In the genomic region with DNA sequence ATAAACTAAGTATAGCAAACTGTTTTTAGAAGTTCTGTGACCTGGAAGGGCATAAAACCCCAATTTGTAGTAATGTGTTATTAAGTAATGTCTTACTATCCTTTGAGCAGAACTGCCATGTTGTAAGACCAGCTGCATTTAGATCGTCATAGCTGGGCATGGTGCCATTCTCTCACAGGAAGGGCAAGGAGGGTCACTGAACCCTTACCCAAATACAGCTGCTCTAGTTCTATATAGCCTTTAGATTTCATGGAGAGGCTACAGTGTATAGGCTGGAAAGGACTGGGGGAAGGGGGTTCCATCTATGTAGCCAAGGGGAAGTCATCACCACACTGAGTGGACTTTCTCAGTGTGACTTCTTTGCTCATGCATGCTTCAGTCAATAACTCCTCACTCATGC, we compare ENCODE assay signal across 25 mouse cellular contexts.
"Had no signal": no experiment of that assay in that cellular context is flagged by ENCODE, and none has a peak within 500 bp of the region (broad histone marks: within the 10 kb centered on the region; RNA-seq: fewer than 3 reads in every experiment).

No protein-coding gene starts in this region.

- DNase-seq: gastrocnemius, postnatal 14 days; gastrocnemius, postnatal 36 days; heart, adult 11 months; heart, adult 2 months; heart, postnatal 14 days; heart, postnatal 36 days; kidney, adult 11 months; kidney, adult 2 months; kidney, adult 9 months; kidney, postnatal 14 days; kidney, postnatal 36 days; layer of hippocampus, adult 9-11 months; layer of hippocampus, postnatal 36 days; left cerebral cortex, postnatal 4 days had no signal

- H3K36me3 ChIP-seq: hindbrain, embryonic 13.5 days; hindbrain, embryonic 15.5 days had no signal

- H3K27ac ChIP-seq: heart, adult 2 months; heart, embryonic 13.5 days; heart, embryonic 15.5 days; hindbrain, embryonic 13.5 days; hindbrain, embryonic 15.5 days; hindbrain, postnatal 0 days; kidney, embryonic 15.5 days; kidney, postnatal 0 days; limb, embryonic 13.5 days; limb, embryonic 15.5 days had no signal

- H3K9ac ChIP-seq: heart, embryonic 13.5 days; heart, embryonic 15.5 days; hindbrain, embryonic 13.5 days; hindbrain, embryonic 15.5 days; kidney, embryonic 15.5 days; limb, embryonic 13.5 days; limb, embryonic 15.5 days had no signal

- H3K4me1 ChIP-seq: heart, embryonic 13.5 days; heart, embryonic 15.5 days; hindbrain, embryonic 13.5 days; hindbrain, embryonic 15.5 days; kidney, embryonic 15.5 days; limb, embryonic 13.5 days; limb, embryonic 15.5 days had no signal

- H3K4me2 ChIP-seq: heart, embryonic 11.5 days; heart, embryonic 13.5 days; heart, embryonic 15.5 days; hindbrain, embryonic 13.5 days; hindbrain, embryonic 15.5 days; kidney, embryonic 15.5 days; limb, embryonic 13.5 days; limb, embryonic 15.5 days had no signal

- H3K9me3 ChIP-seq: heart, embryonic 13.5 days; heart, embryonic 15.5 days; hindbrain, embryonic 13.5 days; hindbrain, embryonic 15.5 days; kidney, embryonic 15.5 days; limb, embryonic 13.5 days; limb, embryonic 15.5 days had no signal

- ATAC-seq: hindbrain, postnatal 0 days; intestine, embryonic 16.5 days had no signal

- H3K4me3 ChIP-seq: heart, adult 2 months; heart, embryonic 13.5 days; heart, embryonic 15.5 days; hindbrain, embryonic 13.5 days; hindbrain, embryonic 15.5 days; kidney, embryonic 15.5 days; limb, embryonic 13.5 days; limb, embryonic 15.5 days had no signal

- H3K27me3 ChIP-seq: heart, embryonic 15.5 days; hindbrain, embryonic 15.5 days had no signal
